Mouse (Mus musculus): ENCODE results near the gene 9130230L23Rik.

The 9130230L23Rik gene

GRCm38 (mm10) chr5:65954130-65955080, 49.7 kb downstream of the 9130230L23Rik start:
- DNase-seq (ENCODE audit: low spot score) = no peak

GRCm38 (mm10) chr5:65951513-65951909, 52.6 kb downstream of the 9130230L23Rik start:
- DNase-seq (ENCODE audit: low spot score) = no peak

- no peak for DNase-seq (ENCODE audit: low spot score)
Observed at GRCm38 (mm10) chr5:65950679-65951512, 53.2 kb downstream of the 9130230L23Rik start.

- DNase-seq (ENCODE audit: low spot score) = peak; percentile 33
Observed at GRCm38 (mm10) chr5:65950236-65950635, 53.8 kb downstream of the 9130230L23Rik start.

GRCm38 (mm10) chr5:65949822-65950221, 54.3 kb downstream of the 9130230L23Rik start:
- DNase-seq (ENCODE audit: low spot score) = no peak

GRCm38 (mm10) chr5:65941145-65941544, 62.9 kb downstream of the 9130230L23Rik start:
- DNase-seq (ENCODE audit: low spot score) = no peak

GRCm38 (mm10) chr5:65937998-65938715, 65.9 kb downstream of the 9130230L23Rik start:
- peak; percentile 82 for DNase-seq (ENCODE audit: low spot score)

GRCm38 (mm10) chr5:65937011-65937726, 66.9 kb downstream of the 9130230L23Rik start:
- no peak for DNase-seq (ENCODE audit: low spot score)

- DNase-seq (ENCODE audit: low spot score) = no peak
Observed at GRCm38 (mm10) chr5:65934783-65935182, 69.3 kb downstream of the 9130230L23Rik start, which contains the start of gene Chrna9. Gene Chrna9 (plus strand): TSS chr5:65934921.

GRCm38 (mm10) chr5:65933764-65934163, 70.3 kb downstream of the 9130230L23Rik start:
- no peak for DNase-seq (ENCODE audit: low spot score)

GRCm38 (mm10) chr5:65933258-65933657, 70.8 kb downstream of the 9130230L23Rik start:
- DNase-seq (ENCODE audit: low spot score) = no peak

GRCm38 (mm10) chr5:65930171-65930570, 73.9 kb downstream of the 9130230L23Rik start:
- no peak for DNase-seq (ENCODE audit: low spot score)
